Mouse (Mus musculus) cerebellum, adult (tissue): Measurements from ENCODE around the gene Smco1.

Experiments
- ATAC-seq: cut with Nextera tagmentation; 2 replicates; pipeline ENCODE4 v1.9.2; 2017; ENCODE audit warnings: mild to moderate bottlenecking, moderate library complexity, mixed read lengths; ENCODE audit not compliant: insufficient number of reproducible peaks, low FRiP score, low TSS enrichment

Smco1 gene

DNA sequence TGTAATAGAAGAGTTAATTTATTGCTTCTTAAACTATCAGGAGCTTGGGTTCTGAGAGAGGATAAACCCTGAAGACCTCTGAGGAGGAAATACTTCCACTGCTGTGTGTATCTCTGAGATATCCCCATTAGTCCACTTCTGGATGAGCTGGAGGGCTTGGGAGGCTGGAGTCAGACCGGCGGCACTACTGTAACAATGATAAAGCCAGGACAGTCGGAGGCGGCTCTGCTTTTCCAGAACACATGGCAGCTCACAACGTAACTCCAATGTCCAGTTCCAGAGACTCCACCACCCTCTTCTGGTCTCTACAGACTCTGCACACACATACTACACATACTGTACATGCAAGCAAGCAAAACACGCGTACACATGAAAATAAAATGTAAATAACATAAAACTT is 32.6 kb downstream of the Smco1 start:
- no peak for ATAC-seq

DNA sequence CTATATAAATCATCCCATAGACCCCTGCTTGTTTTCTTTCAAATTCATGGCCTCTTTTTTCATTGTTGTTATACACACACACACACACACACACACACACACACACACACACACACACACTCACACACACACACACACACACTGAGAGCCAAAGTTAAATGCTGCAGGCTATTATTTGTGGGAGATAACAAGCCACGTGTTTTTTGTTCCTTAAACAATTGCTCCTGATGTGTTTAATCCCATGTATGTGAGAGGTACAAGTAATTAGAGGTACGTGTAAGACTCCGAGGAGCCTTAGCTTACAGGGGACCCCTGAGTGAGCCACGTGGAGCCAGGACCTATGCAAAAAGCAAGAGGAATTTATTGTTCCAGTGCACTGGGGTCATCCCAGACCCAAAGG is 40.7 kb downstream of the Smco1 start:
- no peak for ATAC-seq

DNA sequence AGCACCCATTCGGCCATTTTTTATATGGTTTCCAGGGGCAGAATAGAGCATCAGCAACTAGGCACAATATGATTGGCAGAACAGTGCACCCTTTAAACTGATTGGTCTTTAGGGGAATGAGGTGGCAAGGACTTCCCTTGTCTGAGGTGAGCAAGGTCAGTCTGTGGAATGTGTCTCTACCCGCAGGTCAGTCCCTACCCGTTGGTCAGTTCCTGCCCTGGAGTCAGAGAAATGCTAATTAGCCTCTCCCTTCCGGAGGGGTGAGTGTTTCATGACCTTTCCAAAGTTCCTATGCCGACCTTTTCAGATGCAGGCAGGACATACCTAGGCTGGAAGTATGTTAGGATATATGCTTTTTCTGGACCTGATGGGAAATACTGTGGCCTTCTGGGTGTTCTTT is 41.1 kb downstream of the Smco1 start:
- ATAC-seq: no peak

DNA sequence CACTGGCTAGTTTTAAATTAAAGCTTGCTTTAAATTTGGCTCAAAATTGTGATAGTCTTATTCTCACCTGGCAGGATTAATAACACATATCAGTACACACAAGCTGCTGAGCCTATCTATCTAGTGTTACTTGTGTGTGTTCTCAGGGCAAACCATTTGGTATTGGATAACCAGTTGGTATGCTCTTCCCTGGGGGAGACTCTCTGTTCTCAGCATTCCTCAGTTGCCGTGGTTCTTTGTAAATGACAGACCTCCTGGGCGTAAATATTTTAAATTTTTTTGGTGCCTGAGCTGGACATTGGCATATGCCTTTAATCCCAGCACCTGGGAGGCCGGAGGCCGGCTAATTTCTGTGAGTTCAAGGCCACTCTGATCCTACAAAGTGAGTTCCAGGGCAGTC is 41.6 kb downstream of the Smco1 start:
- ATAC-seq: no peak

DNA sequence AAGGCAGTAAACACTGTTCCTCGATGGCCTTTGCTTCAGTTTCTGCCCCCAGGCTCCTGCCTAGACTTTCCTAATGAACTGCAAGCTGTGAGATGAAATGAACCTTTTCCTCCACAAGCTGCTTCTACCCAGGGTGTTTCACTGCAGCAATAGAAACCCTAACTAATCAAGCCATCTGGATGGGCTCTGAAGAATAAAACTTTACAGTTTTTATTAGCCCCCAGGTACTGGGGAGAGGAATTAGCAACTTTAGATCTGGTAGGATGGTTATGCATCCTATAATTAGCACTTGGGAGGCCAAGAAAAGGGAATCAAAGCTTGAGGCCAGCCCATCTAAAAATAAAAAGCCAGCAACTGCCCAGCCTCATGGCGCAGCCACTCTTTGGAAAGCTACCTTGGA is 45.3 kb downstream of the Smco1 start:
- ATAC-seq: no peak

DNA sequence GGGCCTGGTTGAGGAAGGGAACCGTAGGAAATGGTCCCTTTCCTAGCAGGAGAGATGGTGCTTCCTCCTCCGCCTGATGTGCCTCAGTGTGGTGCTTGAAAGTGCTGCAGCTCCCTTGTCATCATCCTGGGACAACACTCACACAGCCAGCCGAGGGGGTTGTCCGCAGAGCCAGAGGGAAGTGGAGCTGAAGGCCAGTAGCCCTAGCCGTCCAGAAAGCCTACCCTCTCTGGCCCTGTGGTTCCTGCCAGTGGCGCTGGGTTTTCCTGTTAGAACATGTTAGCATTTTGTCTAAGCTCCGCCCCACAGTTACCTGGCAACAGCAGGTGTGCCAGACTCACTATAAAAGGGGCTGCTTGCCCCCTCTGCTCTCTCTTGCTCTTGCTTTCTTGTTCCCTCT is 52.7 kb downstream of the Smco1 start:
- no peak for ATAC-seq
